In the genomic region with DNA sequence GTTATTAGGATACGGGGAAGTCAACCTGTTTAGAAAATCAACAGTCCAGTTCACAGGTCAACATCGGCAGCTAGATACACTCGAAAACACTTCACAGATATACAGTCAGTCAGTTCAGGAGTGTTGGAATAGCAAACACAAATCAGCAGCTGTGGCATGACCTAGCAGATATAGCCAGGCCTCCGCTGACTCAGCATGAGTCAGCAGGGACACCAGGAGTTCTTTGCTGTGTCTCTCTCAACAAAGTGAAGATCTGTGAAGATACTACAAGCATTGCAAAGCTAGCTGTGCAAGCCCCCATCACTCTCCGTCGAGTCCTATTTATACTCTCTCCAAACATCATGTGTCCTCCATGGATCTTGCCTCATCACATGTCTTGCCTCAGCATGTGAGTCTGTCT, we compare ENCODE assay signal across 15 mouse cellular contexts. TPM values are rescaled to one million over a fixed set of nuclear protein-coding genes. Genes with fewer than 3 reads are reported as not detected.
DNase-seq lines count a peak whose midpoint lies in the region; ATAC-seq and TF ChIP-seq lines count a peak whose summit lies in the region.
"Had no signal": no experiment of that assay in that cellular context is flagged by ENCODE, and none has a peak within 500 bp of the region (broad histone marks: within the 10 kb centered on the region; RNA-seq: fewer than 3 reads in every experiment).

No protein-coding gene starts in this region.

- WGBS in heart, embryonic 10.5 days = 78% methylated on average over 6 of the region's 6 CpGs
- 63% methylated on average over 6 of the region's 6 CpGs for WGBS in kidney, embryonic 14.5 days

- H3K9ac ChIP-seq in kidney, embryonic 14.5 days (ENCODE audit: low read depth, low read length) = no peak overlapping the region
- H3K9ac ChIP-seq: heart, embryonic 15.5 days; hindbrain, embryonic 15.5 days; kidney, embryonic 15.5 days had no signal

- H3K9me3 ChIP-seq in heart, embryonic 10.5 days = no peaks in the 10 kb centered on the region
- no peaks in the 10 kb centered on the region for H3K9me3 ChIP-seq in erythroblast, embryonic 14.5 days (ENCODE audit: control insufficient read depth, low read length)
- no peaks in the 10 kb centered on the region for H3K9me3 ChIP-seq in kidney, embryonic 14.5 days (ENCODE audit: control insufficient read depth, low read length)
- H3K9me3 ChIP-seq: heart, embryonic 15.5 days; hindbrain, embryonic 15.5 days; kidney, embryonic 15.5 days had no signal

- intact Hi-C loops in heart, postnatal 14 days (cut with DNase I) = loop anchor here (2.0 kb wide), 1 partner anchor 125 kb away; no protein-coding TSS in a partner anchor

- no peaks in the 10 kb centered on the region for H3K36me3 ChIP-seq in heart, embryonic 10.5 days
- no peaks in the 10 kb centered on the region for H3K36me3 ChIP-seq in erythroblast, embryonic 14.5 days (ENCODE audit: control insufficient read depth)
- H3K36me3 ChIP-seq in myocyte (ENCODE audit: control insufficient read depth, insufficient read depth) = no peaks in the 10 kb centered on the region
- no peaks in the 10 kb centered on the region for H3K36me3 ChIP-seq in kidney, embryonic 14.5 days (ENCODE audit: control insufficient read depth, insufficient read depth, low read length)
- H3K36me3 ChIP-seq: heart, embryonic 15.5 days; hindbrain, embryonic 15.5 days; kidney, embryonic 15.5 days had no signal

- H3K27me3 ChIP-seq in heart, embryonic 10.5 days (ENCODE audit: insufficient read depth, poor library complexity, severe bottlenecking) = peaks cover 7% of the 10 kb centered on the region; the same call in 1 of the 2 replicates
- peaks cover 8% of the 10 kb centered on the region for H3K27me3 ChIP-seq in erythroblast, embryonic 14.5 days (ENCODE audit: control insufficient read depth)
- no peaks in the 10 kb centered on the region for H3K27me3 ChIP-seq in myocyte (ENCODE audit: control insufficient read depth, insufficient read depth, insufficient read length)
- H3K27me3 ChIP-seq in kidney, embryonic 14.5 days (ENCODE audit: control insufficient read depth, insufficient read depth, low read length) = peaks cover 7% of the 10 kb centered on the region
- H3K27me3 ChIP-seq: heart, embryonic 15.5 days had no signal

- TF ChIP-seq POLR2A in myocyte (IDR thresholded peaks at IDR 0.05; ENCODE audit: insufficient read length, low read depth) = no peak

- H3K4me1 ChIP-seq in heart, embryonic 10.5 days = peaks cover 8% of the 10 kb centered on the region
- peaks cover 54% of the 10 kb centered on the region for H3K4me1 ChIP-seq in erythroblast, embryonic 14.5 days (ENCODE audit: control insufficient read depth)
- H3K4me1 ChIP-seq in kidney, embryonic 14.5 days (ENCODE audit: control insufficient read depth, insufficient read depth, low read length) = no peaks in the 10 kb centered on the region
- H3K4me1 ChIP-seq: heart, embryonic 15.5 days; hindbrain, embryonic 15.5 days had no signal

- H3ac ChIP-seq in myocyte (ENCODE audit: control insufficient read depth, insufficient read length) = no peak overlapping the region

- peak overlapping the region; percentile 73 for H3K4me2 ChIP-seq in myocyte (ENCODE audit: low read depth)
- H3K4me2 ChIP-seq in kidney, embryonic 14.5 days (replicated peaks; ENCODE audit: low read depth, low read length) = no peak overlapping the region
- H3K4me2 ChIP-seq: heart, embryonic 15.5 days had no signal

- ATAC-seq in kidney, embryonic 14.5 days (ENCODE audit: low FRiP score, low TSS enrichment) = no peak

- H3K79me2 ChIP-seq in myocyte (ENCODE audit: control insufficient read depth, insufficient read depth) = no peaks in the 10 kb centered on the region

- H3K27ac ChIP-seq in heart, embryonic 10.5 days = peak overlapping the region; percentile 62
- no peak overlapping the region for H3K27ac ChIP-seq in kidney, embryonic 14.5 days (ENCODE audit: low read depth, low read length)
- H3K27ac ChIP-seq: heart, embryonic 15.5 days; hindbrain, embryonic 15.5 days; kidney, embryonic 15.5 days had no signal

- no peak overlapping the region for H3K4me3 ChIP-seq in heart, embryonic 10.5 days
- H3K4me3 ChIP-seq in erythroblast, embryonic 14.5 days (replicated peaks) = peak overlapping the region; percentile 4
- H3K4me3 ChIP-seq in myocyte = no peak overlapping the region
- H3K4me3 ChIP-seq in kidney, embryonic 14.5 days (ENCODE audit: low read length) = no peak overlapping the region
- H3K4me3 ChIP-seq: heart, embryonic 15.5 days; hindbrain, embryonic 15.5 days; kidney, embryonic 15.5 days had no signal

- peak; percentile 83 for DNase-seq in heart, embryonic 10.5 days (ENCODE audit: low spot score)
- no peak for DNase-seq in heart, postnatal 14 days
- DNase-seq in NIH3T3 (ENCODE audit: low read depth) = peak; percentile 81
- DNase-seq in right cerebral cortex, postnatal 36 days (ENCODE audit: low spot score in 2 of 2) = no peak
- no peak for DNase-seq in layer of hippocampus, postnatal 14 days (ENCODE audit: low spot score in 2 of 2)
- DNase-seq: cerebellum, adult 11 months; lung, adult 2 months; thymus, postnatal 25 days had no signal

TF ChIP-seq in myocyte, 11 proteins besides CTCF, POLR2A, EP300 and RAD21:
- TF ChIP-seq TCF12 (IDR thresholded peaks at IDR 0.05; ENCODE audit: insufficient read depth, poor library complexity, severe bottlenecking) (no peak), CEBPB (IDR thresholded peaks at IDR 0.05; ENCODE audit: insufficient read depth, poor library complexity, severe bottlenecking) (no peak), MYOG (IDR thresholded peaks at IDR 0.05; ENCODE audit: control insufficient read depth in 1 of 3, insufficient read depth in 1 of 3, insufficient read length in 2 of 3, low read depth in 2 of 3) (peak in 1 of 3 experiments; percentile 16), SRF (IDR thresholded peaks at IDR 0.05; ENCODE audit: control insufficient read depth, insufficient read length, low read depth) (no peak), REST (IDR thresholded peaks at IDR 0.05; ENCODE audit: insufficient read depth, insufficient read length) (no peak), MYOD1 (IDR thresholded peaks at IDR 0.05; ENCODE audit: control insufficient read depth in 1 of 3, insufficient read length in 2 of 3, low read depth in 2 of 3) (peak in 1 of 3 experiments; percentile 47), MAX (IDR thresholded peaks at IDR 0.05; ENCODE audit: low read depth) (no peak), E2F4 (IDR thresholded peaks at IDR 0.05; ENCODE audit: insufficient read depth) (no peak), POLR2AphosphoS2 (IDR thresholded peaks at IDR 0.05; ENCODE audit: insufficient read length, low read depth) (no peak), TCF3 (IDR thresholded peaks at IDR 0.05; ENCODE audit: insufficient read length, low read depth) (no peak), USF1 (IDR thresholded peaks at IDR 0.05; ENCODE audit: low read depth) (no peak)

RNA-seq across cellular contexts. Expression of gene Asgr2, which starts 16.9 kb away (rescaled TPM):
- polyA plus RNA-seq in heart, embryonic 10.5 days (2016; fragmentation: Nextera tagmentation; extraction: Ambion mirVana) = 0.17 and 1.1 TPM in 2 replicates
- under 1 TPM in 1 of 2 experiments, not detected in 1; 0.45 TPM for total RNA-seq in heart, postnatal 14 days (2021)
- 0.05 TPM in 1 of 2 replicates, not detected in the other for polyA plus RNA-seq in erythroblast, embryonic 14.5 days (2012)
- 0.85 TPM for polyA plus RNA-seq in myocyte (2012; fragmentation: generic; extraction: Trizol)
- polyA plus RNA-seq in kidney, embryonic 14.5 days (2014; fragmentation: Nextera tagmentation; extraction: Ambion mirVana) = not detected in 2 replicates
- not detected for total RNA-seq in layer of hippocampus, postnatal 14 days (2021)
- total RNA-seq: left cerebral cortex, adult 8-10 months had no signal
- polyA plus RNA-seq: heart, embryonic 15.5 days; hindbrain, embryonic 15.5 days had no signal

RNA-seq across cellular contexts. Expression of gene Asgr1, which starts 21.7 kb away (rescaled TPM):
- polyA plus RNA-seq in heart, embryonic 10.5 days (2016; fragmentation: Nextera tagmentation; extraction: Ambion mirVana) = 0.23 and 0.93 TPM in 2 replicates
- total RNA-seq in heart, postnatal 14 days (2021) = not detected
- not detected in 2 replicates for polyA plus RNA-seq in erythroblast, embryonic 14.5 days (2012)
- 0.06 TPM for polyA plus RNA-seq in myocyte (2012; fragmentation: generic; extraction: Trizol)
- polyA plus RNA-seq in kidney, embryonic 14.5 days (2014; fragmentation: Nextera tagmentation; extraction: Ambion mirVana) = 2.0 and 2.4 TPM in 2 replicates
- 1 to 10 TPM in 1 of 2 experiments, under 1 TPM in 1; 0.88 to 1.0 TPM for total RNA-seq in layer of hippocampus, postnatal 14 days (2021)
- polyA plus RNA-seq: heart, embryonic 15.5 days had no signal

RNA-seq across cellular contexts. Expression of gene Mgl2, which starts 54.5 kb away (rescaled TPM):
- 0.28 and 0.59 TPM in 2 replicates for polyA plus RNA-seq in heart, embryonic 10.5 days (2016; fragmentation: Nextera tagmentation; extraction: Ambion mirVana)
- 1 to 10 TPM; 2.2 to 2.7 TPM for total RNA-seq in heart, postnatal 14 days (2021)
- polyA plus RNA-seq in erythroblast, embryonic 14.5 days (2012) = 0.02 TPM in 1 of 2 replicates, not detected in the other
- polyA plus RNA-seq in myocyte (2012; fragmentation: generic; extraction: Trizol) = 1.2 TPM
- 0.60 TPM in 1 of 2 replicates, not detected in the other for polyA plus RNA-seq in kidney, embryonic 14.5 days (2014; fragmentation: Nextera tagmentation; extraction: Ambion mirVana)
- total RNA-seq in layer of hippocampus, postnatal 14 days (2021) = 1 to 10 TPM in 1 of 2 experiments, under 1 TPM in 1; 0.55 to 1.2 TPM

RNA-seq across cellular contexts. Expression of gene Dlg4, which starts 58.8 kb away (rescaled TPM):
- 5.7 and 9.3 TPM in 2 replicates for polyA plus RNA-seq in heart, embryonic 10.5 days (2016; fragmentation: Nextera tagmentation; extraction: Ambion mirVana)
- 10 to 100 TPM; 10.4 to 11.2 TPM for total RNA-seq in heart, postnatal 14 days (2021)
- polyA plus RNA-seq in erythroblast, embryonic 14.5 days (2012) = 0.10 and 0.19 TPM in 2 replicates
- 26.8 TPM for polyA plus RNA-seq in myocyte (2012; fragmentation: generic; extraction: Trizol)
- 13.2 and 16.4 TPM in 2 replicates for polyA plus RNA-seq in kidney, embryonic 14.5 days (2014; fragmentation: Nextera tagmentation; extraction: Ambion mirVana)
- total RNA-seq in layer of hippocampus, postnatal 14 days (2021) = 100 to 1,000 TPM; 845 to 900 TPM

Comparison
In these comparisons a context has a peak if more than half of its experiments do, and no peak if none do; other contexts are left out.
1. DNase-seq: peak in heart, embryonic 10.5 days (single experiment) and NIH3T3 (single experiment); none in heart, postnatal 14 days (0 of 2), right cerebral cortex, postnatal 36 days (0 of 2) and layer of hippocampus, postnatal 14 days (0 of 2).